Mouse (Mus musculus) forebrain, embryonic 13.5 days (tissue): ENCODE measurements around the gene Gpank1. TPM values are rescaled to one million over a fixed set of nuclear protein-coding genes. Genes with fewer than 3 reads are reported as not detected.

ENCODE experiments used
- ATAC-seq: fragments of 200-750 bp; cut with Nextera tagmentation; 2 replicates; pipeline ENCODE4 v1.8.0; 2017
- H3K27ac ChIP-seq: fragments of 300-500 bp; sonication (generic); 2 replicates; pipeline ENCODE4 v1.5.1; 2015; ENCODE audit warnings: inconsistent platforms, mild to moderate bottlenecking, moderate library complexity
- H3K27me3 ChIP-seq: fragments of 300-500 bp; sonication (generic); 2 replicates; pipeline ENCODE4 v1.6.1; 2015; ENCODE audit warnings: mild to moderate bottlenecking, inconsistent platforms
- H3K36me3 ChIP-seq: fragments of 300-500 bp; sonication (generic); 2 replicates; pipeline ENCODE4 v1.6.1; 2015; ENCODE audit warnings: mild to moderate bottlenecking, inconsistent platforms; ENCODE audit not compliant: poor library complexity, severe bottlenecking
- H3K4me1 ChIP-seq: fragments of 300-500 bp; sonication (generic); 2 replicates; pipeline ENCODE4 v1.6.1; 2015; ENCODE audit warnings: inconsistent platforms
- H3K4me2 ChIP-seq: fragments of 300-500 bp; sonication (generic); 2 replicates; pipeline ENCODE4 v1.6.1; 2015; ENCODE audit warnings: inconsistent platforms, mild to moderate bottlenecking, moderate library complexity
- H3K4me3 ChIP-seq: fragments of 300-500 bp; sonication (generic); 2 replicates; pipeline ENCODE4 v1.5.1; 2015; ENCODE audit warnings: mild to moderate bottlenecking, inconsistent platforms
- H3K9ac ChIP-seq: fragments of 300-500 bp; sonication (generic); 2 replicates; pipeline ENCODE4 v1.6.1; 2015; ENCODE audit warnings: mild to moderate bottlenecking, inconsistent platforms
- H3K9me3 ChIP-seq: fragments of 300-500 bp; sonication (generic); replicated peaks from 2 replicates; pipeline ENCODE4 v1.6.1; 2016; ENCODE audit warnings: inconsistent platforms
- WGBS: fragments of 180-500 bp; shearing (Covaris S2); methylation state at CpG from one replicate; pipeline ENCODE4 v1.1.7; 2015; 5-methylcytosine and 5-hydroxymethylcytosine counted together
- polyA plus RNA-seq: library from polyadenylated mRNA; unstranded; fragments of >200 nt; fragmentation: Nextera tagmentation; extraction: Ambion mirVana; gene quantifications from 2 replicates; pipeline ENCODE4 v1.2.1, GENCODE M21; 2015

The Gpank1 gene
- polyA plus RNA-seq, 1 experiment from 2014 or later: 32.4 TPM

DNA sequence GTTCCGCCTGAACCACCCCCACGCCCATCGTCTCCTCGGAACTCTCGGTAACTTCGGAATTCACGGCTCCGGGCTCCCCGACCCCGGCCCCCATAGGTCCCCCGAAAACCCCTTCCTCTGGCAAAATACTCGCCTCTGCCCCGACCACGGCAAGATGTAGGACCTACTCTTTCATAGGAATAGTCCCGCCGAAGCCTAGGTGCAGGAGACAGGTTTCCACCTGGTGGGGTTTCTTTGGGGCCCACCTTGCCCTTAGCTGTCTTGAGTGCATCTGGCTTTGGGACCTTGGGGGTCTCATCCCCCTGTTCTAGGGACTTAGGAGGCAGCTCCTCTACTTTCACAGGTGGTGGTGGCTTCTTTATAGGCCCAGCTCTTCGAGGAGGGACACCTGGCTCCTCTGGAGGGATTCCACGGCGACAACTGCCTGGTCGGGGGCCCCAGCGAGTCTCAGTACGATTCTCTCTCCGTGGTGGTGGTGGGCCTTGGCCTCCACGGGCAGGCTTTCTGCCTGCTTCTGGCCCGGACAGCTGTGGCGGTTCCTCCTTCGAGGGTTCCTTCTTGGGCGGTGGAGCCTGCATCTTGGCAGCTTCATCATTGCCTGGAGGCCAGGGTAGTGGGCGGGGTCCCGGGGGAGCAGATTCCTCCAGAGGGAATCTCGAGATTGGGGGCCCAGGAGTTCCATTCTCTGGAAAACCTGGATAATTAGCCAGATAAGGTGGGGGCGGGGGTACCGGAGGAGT is 35.4 kb downstream of the Gpank1 start:
- Histone ChIP-seq H3K4me2 (no peak overlapping the region), H3K9me3 (no peaks in the 10 kb centered on the region), H3K4me1 (peaks cover 3% of the 10 kb centered on the region; the same call in 1 of the 2 replicates), H3K4me3 (no peak overlapping the region), H3K36me3 (peaks cover 100% of the 10 kb centered on the region), H3K9ac (no peak overlapping the region), H3K27ac (no peak overlapping the region), H3K27me3 (no peaks in the 10 kb centered on the region)
- ATAC-seq: no peak
- 92% methylated on average over 33 of the region's 33 CpGs for WGBS

DNA sequence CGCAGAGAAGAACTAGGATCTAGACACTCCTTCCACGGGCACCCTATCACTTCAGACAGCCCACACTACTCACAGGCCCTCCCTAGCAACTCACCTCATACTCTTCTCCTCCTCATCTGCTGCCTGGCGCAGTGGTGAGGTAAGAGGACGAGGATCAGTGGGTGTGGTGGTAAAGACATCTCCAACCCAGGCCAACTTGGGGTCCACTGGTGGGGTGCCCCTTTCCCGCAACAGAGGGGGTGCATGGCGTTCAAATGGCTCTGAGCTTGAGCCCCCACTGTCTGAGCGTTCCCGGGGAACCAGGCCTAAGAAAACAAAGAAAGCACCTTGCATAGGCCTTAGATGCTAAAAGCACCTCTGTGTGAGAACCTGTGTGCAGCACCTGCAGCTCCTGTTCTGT is 36.0 kb downstream of the Gpank1 start:
- no peak for ATAC-seq
- Histone ChIP-seq H3K9ac (no peak overlapping the region), H3K4me3 (no peak overlapping the region), H3K27ac (no peak overlapping the region), H3K4me1 (peaks cover 9% of the 10 kb centered on the region), H3K4me2 (no peak overlapping the region), H3K9me3 (no peaks in the 10 kb centered on the region), H3K36me3 (peaks cover 100% of the 10 kb centered on the region), H3K27me3 (no peaks in the 10 kb centered on the region)
- WGBS: 94% methylated on average over 8 of the region's 8 CpGs

DNA sequence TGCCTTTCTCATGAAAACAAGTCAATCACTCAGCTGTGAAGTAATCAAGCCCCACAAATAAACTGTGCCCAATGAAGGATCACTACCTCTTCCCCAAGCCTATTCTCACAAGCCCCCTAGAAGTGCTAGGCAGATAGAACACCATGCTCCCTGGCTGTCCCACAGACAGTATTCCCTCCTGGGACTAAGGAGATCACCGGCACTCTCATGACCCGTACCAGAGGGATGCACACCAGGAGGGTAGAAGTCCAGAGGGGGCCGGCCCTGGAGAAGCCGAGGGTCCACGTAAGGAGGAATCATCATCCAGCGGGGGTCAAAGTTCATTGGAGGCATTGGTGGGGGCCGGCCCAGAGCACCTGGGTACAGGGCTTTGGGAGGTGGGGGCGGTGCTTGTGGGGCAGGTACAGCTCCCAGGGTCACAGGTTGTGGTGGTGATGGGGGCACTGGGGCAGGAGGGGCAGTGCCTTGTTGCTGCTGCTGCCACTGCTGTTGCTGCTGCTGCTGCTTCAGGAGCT is 36.5 kb downstream of the Gpank1 start:
- Histone ChIP-seq H3K4me1 (peaks cover 14% of the 10 kb centered on the region), H3K36me3 (peaks cover 100% of the 10 kb centered on the region), H3K9ac (no peak overlapping the region), H3K27ac (no peak overlapping the region), H3K4me2 (no peak overlapping the region), H3K9me3 (no peaks in the 10 kb centered on the region), H3K4me3 (no peak overlapping the region), H3K27me3 (no peaks in the 10 kb centered on the region)
- WGBS: 97% methylated on average over 8 of the region's 8 CpGs
- no peak for ATAC-seq

DNA sequence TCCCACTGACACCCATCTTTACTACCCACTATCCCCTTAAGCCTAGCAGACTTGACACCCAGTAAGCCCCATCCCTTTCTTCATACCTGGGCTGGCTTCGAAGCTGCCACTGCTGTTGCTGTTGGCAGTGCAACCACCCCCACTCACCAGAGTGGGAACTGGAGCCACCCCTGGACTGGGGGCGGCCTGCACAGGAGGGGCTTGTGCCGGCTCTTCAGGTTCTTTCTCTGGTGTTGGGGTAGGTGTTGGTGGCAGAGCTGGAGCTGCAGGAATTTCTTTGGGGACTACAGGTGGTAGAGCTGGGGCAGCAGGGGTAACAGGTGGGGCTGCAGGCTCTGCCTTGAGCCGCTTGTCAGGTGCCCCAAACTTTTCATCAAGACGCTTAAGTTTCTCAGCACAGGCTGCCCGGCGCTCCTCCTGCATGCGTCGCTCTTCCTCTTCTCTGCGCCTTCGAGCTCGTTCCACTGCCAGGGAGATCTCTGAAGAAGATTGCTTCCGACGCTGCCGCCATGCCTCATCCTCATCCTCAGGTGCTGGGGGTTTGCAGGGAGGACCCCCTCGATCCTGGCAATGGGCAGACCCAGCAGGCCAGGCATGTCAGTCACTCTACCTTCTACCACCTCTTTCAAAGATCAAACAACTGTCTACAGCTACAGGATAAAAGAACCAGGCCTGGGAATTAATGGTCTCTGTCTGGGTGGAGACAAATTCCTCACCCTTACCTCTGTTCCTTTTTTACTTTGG is 37.8 kb downstream of the Gpank1 start:
- H3K9ac ChIP-seq: no peak overlapping the region
- peaks cover 25% of the 10 kb centered on the region for H3K4me1 ChIP-seq
- WGBS: 97% methylated on average over 16 of the region's 16 CpGs
- no peak overlapping the region for H3K4me2 ChIP-seq
- no peak for ATAC-seq
- no peak overlapping the region for H3K27ac ChIP-seq
- no peaks in the 10 kb centered on the region for H3K9me3 ChIP-seq
- H3K27me3 ChIP-seq: no peaks in the 10 kb centered on the region
- H3K36me3 ChIP-seq: peaks cover 87% of the 10 kb centered on the region
- H3K4me3 ChIP-seq: no peak overlapping the region

- Histone ChIP-seq H3K36me3 (peaks cover 81% of the 10 kb centered on the region), H3K9ac (no peak overlapping the region), H3K4me3 (no peak overlapping the region), H3K27me3 (no peaks in the 10 kb centered on the region), H3K4me1 (peaks cover 25% of the 10 kb centered on the region), H3K4me2 (no peak overlapping the region), H3K27ac (no peak overlapping the region), H3K9me3 (no peaks in the 10 kb centered on the region)
- no peak for ATAC-seq
- 88% methylated on average over 7 of the region's 7 CpGs for WGBS
Observed at GRCm38 (mm10) chr17:35159638-35160037, 38.4 kb downstream of the Gpank1 start.

GRCm38 (mm10) chr17:35161421-35161820 is 40.2 kb downstream of the Gpank1 start:
- ATAC-seq: no peak
- H3K4me1 ChIP-seq: peaks cover 33% of the 10 kb centered on the region
- no peaks in the 10 kb centered on the region for H3K27me3 ChIP-seq
- no peak overlapping the region; the same call in 1 of the 2 replicates for H3K4me3 ChIP-seq
- peaks cover 63% of the 10 kb centered on the region for H3K36me3 ChIP-seq
- H3K9me3 ChIP-seq: no peaks in the 10 kb centered on the region
- 90% methylated on average over 11 of the region's 11 CpGs for WGBS
- no peak overlapping the region for H3K27ac ChIP-seq
- H3K9ac ChIP-seq: no peak overlapping the region
- H3K4me2 ChIP-seq: peak overlapping the region; percentile 99

- ATAC-seq: no peak
- H3K4me2 ChIP-seq: peak overlapping the region; percentile 99
- peak overlapping the region; percentile 100 for H3K4me3 ChIP-seq
Observed at GRCm38 (mm10) chr17:35162121-35162520, 40.9 kb downstream of the Gpank1 start.

GRCm38 (mm10) chr17:35162730-35163129 is 41.5 kb downstream of the Gpank1 start:
- peak overlapping the region; percentile 97; the same call in 1 of the 2 replicates for H3K27ac ChIP-seq

More at GRCm38 (mm10) chr17:35162121-35162520, 40.9 kb downstream of the Gpank1 start:
- peaks cover 36% of the 10 kb centered on the region for H3K4me1 ChIP-seq
- no peaks in the 10 kb centered on the region for H3K9me3 ChIP-seq
- WGBS: 79% methylated on average over 14 of the region's 14 CpGs
- no peaks in the 10 kb centered on the region for H3K27me3 ChIP-seq
- H3K36me3 ChIP-seq: peaks cover 56% of the 10 kb centered on the region
- peak overlapping the region; percentile 100 for H3K9ac ChIP-seq
- no peak overlapping the region for H3K27ac ChIP-seq

DNA sequence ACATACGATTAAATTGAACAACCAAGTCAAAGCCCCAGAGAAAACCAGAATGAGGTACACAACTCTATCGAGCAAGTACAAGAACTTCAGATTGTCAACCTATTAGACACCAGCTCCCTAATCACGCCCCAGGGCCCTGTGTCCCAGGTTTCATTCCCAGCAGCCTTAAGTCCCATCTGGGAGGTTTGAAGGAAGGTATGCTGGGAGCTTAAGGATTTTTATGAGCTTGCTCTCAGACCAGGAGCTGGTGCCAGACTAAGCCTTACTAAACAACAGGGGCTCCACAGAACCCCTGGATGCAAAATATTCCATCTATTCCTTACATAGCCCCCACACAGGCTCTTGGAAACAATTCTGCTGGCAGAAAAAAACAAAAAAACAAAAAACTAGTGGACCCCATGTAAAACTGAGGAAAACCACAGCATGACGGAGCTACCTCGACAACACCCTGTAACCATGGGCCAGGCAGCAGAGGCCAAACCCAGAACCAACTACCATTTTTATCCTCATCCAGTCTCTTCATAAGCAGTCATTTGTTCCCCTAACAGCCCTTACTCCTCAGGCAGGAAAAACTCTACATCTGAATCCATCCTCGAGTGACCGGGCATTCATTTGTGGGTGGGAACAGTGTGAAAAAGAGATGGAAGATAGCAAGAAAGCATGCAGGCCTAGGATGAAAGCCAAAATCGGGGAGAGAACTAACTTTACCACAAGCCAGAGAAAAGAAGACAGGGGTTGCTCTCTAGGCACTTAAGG is 42.2 kb downstream of the Gpank1 start:
- Histone ChIP-seq H3K4me3 (peak overlapping the region; percentile 100), H3K27me3 (no peaks in the 10 kb centered on the region), H3K9ac (peak overlapping the region; percentile 100), H3K9me3 (no peaks in the 10 kb centered on the region), H3K36me3 (peaks cover 42% of the 10 kb centered on the region), H3K4me2 (peak overlapping the region; percentile 99), H3K4me1 (peaks cover 36% of the 10 kb centered on the region), H3K27ac (peak overlapping the region; percentile 97)
- ATAC-seq: no peak
- WGBS: 16% methylated on average over 8 of the region's 8 CpGs

More at GRCm38 (mm10) chr17:35162730-35163129, 41.5 kb downstream of the Gpank1 start:
- peak overlapping the region; percentile 99 for H3K4me2 ChIP-seq
- peak overlapping the region; percentile 100 for H3K4me3 ChIP-seq
- no peaks in the 10 kb centered on the region for H3K9me3 ChIP-seq
- H3K27me3 ChIP-seq: no peaks in the 10 kb centered on the region
- peaks cover 36% of the 10 kb centered on the region for H3K4me1 ChIP-seq
- peak overlapping the region; percentile 100 for H3K9ac ChIP-seq
- peaks cover 50% of the 10 kb centered on the region for H3K36me3 ChIP-seq
- no peak for ATAC-seq
- 43% methylated on average over 12 of the region's 12 CpGs for WGBS

GRCm38 (mm10) chr17:35164218-35164567 is 42.9 kb downstream of the Gpank1 start:
- Histone ChIP-seq H3K9ac (peak overlapping the region; percentile 100), H3K4me2 (peak overlapping the region; percentile 99), H3K4me1 (peaks cover 36% of the 10 kb centered on the region), H3K27ac (peak overlapping the region; percentile 97), H3K27me3 (no peaks in the 10 kb centered on the region), H3K4me3 (peak overlapping the region; percentile 100), H3K9me3 (no peaks in the 10 kb centered on the region), H3K36me3 (peaks cover 35% of the 10 kb centered on the region)
- no peak for ATAC-seq
- WGBS: 0% methylated on average over 27 of the region's 28 CpGs

DNA sequence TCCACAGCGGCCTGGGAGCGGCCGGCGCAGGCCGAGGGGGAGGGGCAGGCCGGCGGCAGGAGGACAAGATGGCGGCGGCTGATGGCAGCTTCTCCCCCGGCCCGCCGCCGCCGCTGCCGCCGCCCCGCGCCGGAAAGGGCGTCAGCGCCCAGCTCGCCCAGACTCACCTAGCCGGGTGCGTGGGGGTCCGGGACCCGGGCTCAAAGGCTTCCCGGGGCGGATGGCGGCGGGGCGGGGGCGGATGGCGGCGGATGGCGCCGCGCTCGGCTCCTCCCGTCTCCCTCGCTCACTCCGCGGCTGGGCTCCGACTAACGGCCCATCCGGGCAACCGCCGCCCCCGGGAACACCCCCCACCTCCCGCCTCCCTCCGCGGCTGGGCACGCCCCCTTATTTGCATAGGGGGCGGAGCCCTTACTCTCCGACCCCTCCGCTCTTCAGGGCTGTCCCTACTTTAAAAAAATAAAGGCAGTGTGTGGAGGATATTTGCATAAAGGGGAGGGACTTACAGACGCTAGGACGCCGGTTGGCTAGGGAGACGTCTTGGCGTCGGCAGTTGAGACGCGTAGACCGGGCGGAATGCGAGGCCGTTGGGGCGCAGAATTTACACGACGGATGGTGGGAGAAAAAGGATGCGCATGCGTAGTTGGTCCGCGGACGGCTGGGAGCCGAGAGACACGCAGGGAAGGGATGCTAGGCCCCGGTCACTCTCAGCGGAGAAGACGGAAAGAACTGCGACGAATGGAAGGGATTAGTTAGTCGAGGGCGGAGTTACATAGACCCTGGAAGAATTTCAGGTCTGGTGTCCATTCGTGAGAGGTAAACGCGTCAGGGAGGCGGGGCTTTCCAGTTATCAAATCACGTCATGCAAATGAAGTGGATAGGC is 43.6 kb downstream of the Gpank1 start, which contains the start of gene Prrc2a:
Gene Prrc2a (minus strand): TSS at position 330 of the 883 bp plus-strand sequence.
- under 1% methylated on average over 47 of the region's 89 CpGs for WGBS
- Histone ChIP-seq H3K9me3 (no peaks in the 10 kb centered on the region), H3K27me3 (no peaks in the 10 kb centered on the region), H3K9ac (peak within 1 kb of the TSS; percentile 100), H3K4me1 (peaks cover 36% of the 10 kb centered on the region), H3K36me3 (peaks cover 29% of the 10 kb centered on the region), H3K4me2 (peak within 1 kb of the TSS; percentile 99), H3K4me3 (peak within 1 kb of the TSS; percentile 100), H3K27ac (peak within 1 kb of the TSS; percentile 97)
- ATAC-seq: peak; percentile 94
